Mouse (Mus musculus) brain, embryonic 14.5 days (tissue): Measurements from ENCODE around the gene BC004004.

ENCODE experiments used
- CTCF ChIP-seq: fragments of 200-500 bp; IDR thresholded peaks from 2 replicates; pipeline ENCODE4 v1.5.1; 2012; ENCODE audit warnings: inconsistent platforms, mild to moderate bottlenecking, moderate library complexity, borderline replicate concordance; ENCODE audit not compliant: insufficient read depth, insufficient read length; ENCODE audit errors: extremely low read depth
- POLR2A ChIP-seq: fragments of 200-500 bp; IDR thresholded peaks from 2 replicates; pipeline ENCODE4 v1.6.1; 2012; ENCODE audit warnings: mild to moderate bottlenecking, inconsistent platforms, borderline replicate concordance; ENCODE audit not compliant: poor library complexity, insufficient read depth, insufficient read length, severe bottlenecking; ENCODE audit errors: extremely low read depth

GRCm38 (mm10) chr17:29345272-29345671 is 76.7 kb downstream of the BC004004 start:
- TF ChIP-seq CTCF (no peak), POLR2A (no peak)
